Mouse (Mus musculus): ENCODE results near the gene Htra3.

Htra3 gene

DNA sequence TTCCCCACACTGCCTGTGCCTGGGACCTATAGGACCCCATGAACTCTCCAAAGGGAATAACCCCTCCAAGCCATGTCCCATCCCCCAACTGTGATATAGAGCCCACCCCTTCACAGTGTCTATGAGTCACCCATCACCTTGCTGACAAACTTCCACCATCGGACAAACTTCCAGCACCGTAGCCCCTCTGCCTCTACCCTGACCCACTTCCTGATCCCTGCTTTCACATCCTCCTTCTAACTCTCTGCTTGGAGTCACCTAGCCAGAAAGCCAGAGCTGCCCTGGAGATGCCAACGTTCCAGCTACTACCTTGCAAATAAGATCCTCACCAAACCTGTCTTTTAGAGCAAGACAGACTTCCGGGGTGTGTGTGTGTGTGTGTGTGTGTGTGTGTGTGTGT lies 14.1 kb upstream of the Htra3 start:
- DNase-seq = no peak

DNA sequence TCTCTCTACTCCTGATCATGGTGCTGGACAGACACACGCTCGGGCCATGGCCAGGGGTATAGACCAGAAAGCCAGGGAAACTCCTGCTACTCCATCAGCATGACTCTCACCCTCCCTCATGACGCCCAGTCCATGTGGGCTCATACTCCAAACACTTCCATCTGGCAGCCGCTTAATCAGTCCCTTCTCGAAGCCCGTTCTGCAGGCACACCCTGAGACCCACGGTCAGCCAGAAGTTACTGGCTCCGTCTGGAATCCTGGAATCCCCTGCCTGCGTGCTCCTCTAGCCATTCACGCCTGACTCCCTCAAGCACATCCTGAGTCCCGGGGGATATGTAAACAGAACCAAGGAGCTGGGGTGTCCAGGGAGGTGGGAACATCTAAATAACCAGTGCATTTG lies 11.7 kb upstream of the Htra3 start:
- no peak for DNase-seq

DNA sequence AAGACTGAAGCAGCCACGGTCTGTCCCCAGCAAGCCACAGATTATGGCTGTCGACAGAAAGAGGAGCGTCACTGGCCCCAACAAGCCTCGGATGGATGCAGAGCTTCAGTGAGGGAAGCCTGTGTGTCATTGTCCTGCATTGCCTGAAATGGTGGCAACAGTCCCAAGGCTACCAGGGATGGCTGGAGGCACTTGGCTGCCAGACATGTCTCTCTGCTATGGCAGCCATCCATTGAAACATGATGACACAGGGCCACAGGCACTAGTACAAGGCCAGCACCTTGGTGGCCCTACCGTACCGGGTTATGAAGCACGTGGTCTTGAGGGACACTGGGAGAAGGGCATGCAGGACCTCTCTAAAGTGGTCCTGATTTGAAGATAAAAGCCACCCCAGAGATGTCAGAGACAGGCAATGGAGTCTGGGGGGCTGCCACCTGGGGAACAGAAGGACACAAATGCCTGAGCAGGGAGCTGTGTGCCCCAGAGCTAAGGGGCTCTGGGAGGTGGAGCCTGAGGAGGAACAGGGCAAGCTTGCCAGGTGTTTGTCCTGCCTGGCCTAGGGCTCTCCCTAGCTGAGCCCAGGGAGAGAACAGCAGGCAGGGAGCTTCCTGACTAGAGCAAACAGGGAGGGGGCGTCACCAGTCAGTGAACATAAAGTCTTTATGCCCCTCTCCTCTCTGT lies 11.0 kb upstream of the Htra3 start:
- no peak for DNase-seq

GRCm38 (mm10) chr5:35689374-35689773 lies 9.8 kb upstream of the Htra3 start:
- no peak for DNase-seq

- DNase-seq = peak; percentile 44
Observed at GRCm38 (mm10) chr5:35688851-35689250, 9.3 kb upstream of the Htra3 start.

GRCm38 (mm10) chr5:35687098-35687497 lies 7.5 kb upstream of the Htra3 start:
- no peak for DNase-seq

DNA sequence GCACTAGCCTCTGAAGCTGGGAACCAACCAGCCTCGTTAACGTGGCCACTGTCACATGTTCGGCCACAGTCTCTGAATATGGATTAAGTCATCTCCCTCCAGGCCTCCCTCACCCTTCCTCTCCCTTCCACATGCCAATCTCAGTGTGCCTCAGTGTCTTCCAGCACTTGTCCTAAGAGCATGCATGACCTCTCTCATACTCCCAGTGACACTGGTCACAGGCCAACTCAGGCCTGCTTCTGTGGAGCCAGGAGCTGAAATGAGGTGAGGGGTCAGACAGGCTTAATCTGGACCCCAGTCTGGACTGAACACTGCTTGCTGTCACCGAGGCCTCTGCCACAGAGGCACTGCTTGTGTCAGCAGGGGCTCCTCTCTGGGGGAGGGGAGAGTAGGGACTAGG lies 6.8 kb upstream of the Htra3 start:
- no peak for DNase-seq

GRCm38 (mm10) chr5:35685079-35685478 lies 5.5 kb upstream of the Htra3 start:
- DNase-seq = no peak

DNA sequence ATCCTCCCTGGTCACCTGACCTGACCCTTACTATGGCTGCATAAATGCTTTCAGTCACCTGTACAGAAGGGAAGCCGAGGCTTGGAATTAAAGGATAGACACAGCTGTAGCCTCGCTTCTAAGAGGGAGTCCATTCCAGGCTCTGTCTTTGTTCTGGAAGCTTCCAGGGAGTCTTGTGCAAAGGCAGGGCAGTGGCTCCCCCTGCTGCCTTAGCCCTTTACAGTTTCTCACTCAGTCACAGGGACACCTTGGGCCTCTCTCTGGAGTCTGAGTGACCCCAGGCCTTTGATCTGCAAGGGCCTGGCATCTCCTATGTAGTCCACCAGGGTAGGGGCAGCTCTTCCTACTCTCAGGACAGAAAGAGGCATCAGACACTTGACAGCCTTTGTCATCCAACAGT lies 1.4 kb upstream of the Htra3 start:
- peak; percentile 69 for DNase-seq

DNA sequence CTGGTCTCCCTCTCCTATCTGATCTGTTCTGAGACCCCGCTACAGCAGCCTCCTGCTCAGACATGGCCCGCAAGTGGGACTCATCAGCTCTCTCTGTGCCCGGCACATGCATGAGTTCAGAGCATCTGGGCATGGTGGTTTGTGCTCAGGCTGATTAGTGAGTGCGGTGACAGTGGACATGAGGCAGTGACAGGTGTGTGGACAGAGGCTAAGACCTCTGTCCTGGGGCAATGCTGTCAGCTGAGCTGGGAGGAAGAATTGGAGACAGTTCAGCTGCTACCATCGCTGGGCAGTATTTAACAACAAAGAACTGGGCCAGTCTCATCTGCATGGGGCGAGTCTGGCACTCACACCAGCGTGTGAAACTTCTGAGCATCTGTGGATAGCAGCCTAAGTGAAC lies 2.6 kb downstream of the Htra3 start:
- no peak for DNase-seq

- DNase-seq = peak; percentile 78
Observed at GRCm38 (mm10) chr5:35674081-35674555, 5.5 kb downstream of the Htra3 start.

DNA sequence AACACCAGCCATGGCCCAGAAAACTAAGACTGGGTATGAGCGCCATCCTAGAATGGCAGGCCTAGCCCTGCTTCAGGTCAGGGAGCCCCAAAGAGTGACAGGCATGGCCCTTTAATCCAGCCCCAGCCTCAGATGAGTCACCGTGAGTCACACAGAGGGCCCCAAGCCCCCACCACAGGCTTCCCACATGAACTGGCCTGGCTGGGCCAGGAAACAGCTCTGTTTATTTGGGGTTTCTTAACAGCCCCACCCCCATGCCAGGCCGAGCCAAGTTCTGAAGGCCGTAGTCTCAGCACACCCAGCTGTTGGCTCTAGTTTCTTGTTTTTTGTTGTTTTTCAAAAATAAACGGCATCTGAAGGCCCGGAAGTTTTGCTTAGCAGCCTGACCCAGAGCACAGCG lies 6.5 kb downstream of the Htra3 start:
- DNase-seq = peak; percentile 81

GRCm38 (mm10) chr5:35672581-35672980 lies 7.0 kb downstream of the Htra3 start:
- no peak for DNase-seq

DNA sequence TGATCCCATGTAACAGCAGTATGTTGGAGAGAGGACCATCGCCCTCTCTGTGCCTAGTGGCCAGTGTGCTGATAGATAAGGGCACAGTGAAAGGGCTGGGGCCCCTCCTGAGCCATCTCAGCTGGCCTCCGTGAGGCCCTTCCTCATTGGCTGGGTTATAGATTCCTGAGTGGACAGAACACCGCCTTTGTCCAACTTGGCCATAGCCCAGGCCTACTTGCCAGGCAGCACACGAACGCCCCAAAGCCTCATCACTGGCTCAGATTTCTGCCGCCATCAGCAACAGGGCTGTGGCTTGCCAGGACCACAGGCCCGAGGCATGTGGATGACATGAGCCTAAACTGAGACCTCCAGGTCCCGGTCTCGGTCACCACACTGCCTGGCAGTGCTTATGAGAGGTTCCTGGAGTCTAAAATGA lies 8.1 kb downstream of the Htra3 start:
- peak; percentile 77 for DNase-seq

DNA sequence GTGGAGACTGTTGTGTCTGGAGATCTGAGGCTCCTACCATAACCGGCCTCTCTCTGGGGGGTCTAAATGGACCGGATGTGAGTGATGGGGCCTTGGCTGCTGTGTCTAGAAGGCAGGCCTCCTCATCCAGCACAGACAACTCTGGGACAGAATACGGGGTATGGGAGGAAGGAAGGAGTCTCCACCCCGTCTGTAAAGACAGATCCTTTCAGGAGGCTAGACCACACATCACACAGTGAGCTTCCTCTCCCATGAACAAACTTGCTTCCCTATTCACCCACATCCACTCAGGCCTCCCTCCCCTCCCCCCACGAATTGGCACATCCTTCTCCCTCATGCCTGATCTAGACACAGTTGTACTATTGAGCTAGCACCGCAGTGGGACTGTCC lies 9.2 kb downstream of the Htra3 start:
- DNase-seq = peak; percentile 60

GRCm38 (mm10) chr5:35669747-35670411 lies 9.7 kb downstream of the Htra3 start:
- no peak for DNase-seq

DNA sequence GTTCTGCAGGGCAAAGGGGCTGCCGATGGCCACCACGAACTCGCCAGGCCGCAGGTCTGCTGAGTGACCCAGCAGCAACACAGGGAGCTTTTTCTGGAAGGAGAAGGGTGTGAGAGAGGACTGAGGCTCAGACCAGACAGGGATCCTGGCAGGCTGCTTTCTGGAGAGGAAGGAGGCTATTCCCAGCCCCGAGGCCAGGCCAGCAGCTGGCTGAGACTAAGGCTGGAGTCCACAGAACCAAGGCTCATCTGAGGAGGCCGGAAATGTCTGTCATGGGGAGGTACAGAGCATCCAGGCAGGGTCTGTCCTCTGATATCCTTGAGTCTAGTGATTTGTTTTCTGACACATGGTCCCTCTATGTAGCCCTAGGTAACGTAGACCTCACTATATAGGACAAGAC lies 13.4 kb downstream of the Htra3 start:
- DNase-seq = no peak

DNA sequence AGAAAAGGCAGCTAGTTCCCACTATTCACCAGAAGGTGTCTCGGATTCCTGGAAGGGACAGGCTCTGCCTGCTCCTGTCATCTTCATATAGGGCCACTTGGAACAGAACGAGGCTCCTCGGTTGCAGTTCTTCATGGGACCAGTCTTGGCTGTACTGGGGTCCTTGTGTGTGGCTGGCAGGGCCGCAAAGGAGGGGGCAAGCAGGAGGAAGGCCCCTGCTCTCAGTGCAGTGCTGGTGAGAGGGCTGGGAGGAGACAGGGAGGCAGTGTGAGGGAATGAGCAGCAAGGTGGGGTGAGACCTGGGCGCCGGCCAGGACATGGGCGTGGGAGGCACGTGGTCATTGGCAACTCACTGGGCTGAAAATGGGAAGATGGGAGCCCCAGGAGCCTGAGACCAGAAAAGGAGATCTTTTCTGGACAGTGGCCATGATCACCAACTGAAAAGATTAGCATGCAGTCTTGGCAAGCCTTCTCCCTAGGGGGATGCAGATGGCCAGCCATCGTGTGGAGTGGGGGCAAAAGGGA lies 17.5 kb downstream of the Htra3 start:
- DNase-seq = no peak

GRCm38 (mm10) chr5:35661210-35661609 lies 18.4 kb downstream of the Htra3 start:
- no peak for DNase-seq

DNA sequence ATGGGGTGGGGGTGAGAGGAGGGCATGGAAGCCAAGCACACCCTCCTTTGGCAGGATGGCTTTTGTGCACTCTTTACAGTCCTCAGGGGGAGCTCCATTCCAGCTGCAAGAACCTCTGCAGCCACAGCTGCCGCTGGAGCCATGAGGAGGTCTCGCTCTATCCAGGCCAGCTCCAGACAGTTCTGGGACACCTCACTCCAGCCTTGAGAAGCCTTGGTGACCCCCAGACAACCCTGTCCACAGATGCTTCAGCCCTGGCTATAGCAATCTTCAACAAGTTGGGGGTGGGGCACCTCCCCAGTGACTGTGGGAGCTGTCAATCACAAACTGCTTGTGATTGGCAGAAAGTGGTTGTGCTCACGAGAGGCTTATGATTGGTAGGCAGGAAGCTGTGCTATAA lies 20.1 kb downstream of the Htra3 start:
- DNase-seq = no peak

- DNase-seq = no peak
Observed at GRCm38 (mm10) chr5:35655753-35656485, 23.7 kb downstream of the Htra3 start.

DNA sequence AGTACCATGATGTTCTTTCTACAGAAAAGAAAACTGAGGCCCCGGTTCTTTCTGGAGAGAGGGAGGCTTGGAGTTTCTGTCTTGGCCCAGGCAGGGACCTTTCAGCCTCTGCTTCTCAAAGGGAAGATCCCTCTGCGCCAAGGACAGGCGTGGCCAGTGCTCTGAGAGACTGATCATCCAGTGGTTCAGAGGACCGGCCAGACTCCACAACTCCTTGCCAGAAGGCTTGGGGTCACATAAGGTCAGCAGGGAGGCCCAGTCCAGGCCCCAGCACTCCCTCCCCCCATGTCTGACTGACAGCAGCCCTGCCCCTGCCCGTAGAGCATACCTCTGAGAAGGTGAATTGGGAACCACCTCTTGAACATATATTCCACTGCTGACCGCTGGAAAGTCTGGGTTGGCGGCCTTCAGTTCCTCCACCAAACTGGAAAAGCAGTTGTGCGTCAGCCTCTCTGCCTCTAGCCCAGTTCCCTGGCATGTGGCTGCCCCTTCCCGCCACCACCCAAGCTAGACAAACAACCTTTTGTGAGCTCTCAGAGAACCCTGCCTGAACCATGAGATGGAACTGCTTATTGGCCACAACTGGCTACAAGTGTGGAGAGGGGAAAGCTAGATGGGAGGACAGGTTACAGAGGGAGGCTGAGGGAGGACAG lies 25.7 kb downstream of the Htra3 start:
- no peak for DNase-seq

- no peak for DNase-seq
Observed at GRCm38 (mm10) chr5:35652872-35653271, 26.7 kb downstream of the Htra3 start.

All from lung, postnatal 14 days (tissue).